Mouse (Mus musculus) heart, postnatal 0 days (tissue): ENCODE results near the gene Tmem132c.

Experiments used
- CTCF ChIP-seq: IDR thresholded peaks from 2 replicates; pipeline ENCODE4 v1.5.1; 2016; ENCODE audit warnings: antibody characterized with exemption, control low read depth, low read depth
- EP300 ChIP-seq: IDR thresholded peaks from 2 replicates; pipeline ENCODE4 v1.6.1; 2016; ENCODE audit warnings: antibody characterized with exemption, low read depth

DNA sequence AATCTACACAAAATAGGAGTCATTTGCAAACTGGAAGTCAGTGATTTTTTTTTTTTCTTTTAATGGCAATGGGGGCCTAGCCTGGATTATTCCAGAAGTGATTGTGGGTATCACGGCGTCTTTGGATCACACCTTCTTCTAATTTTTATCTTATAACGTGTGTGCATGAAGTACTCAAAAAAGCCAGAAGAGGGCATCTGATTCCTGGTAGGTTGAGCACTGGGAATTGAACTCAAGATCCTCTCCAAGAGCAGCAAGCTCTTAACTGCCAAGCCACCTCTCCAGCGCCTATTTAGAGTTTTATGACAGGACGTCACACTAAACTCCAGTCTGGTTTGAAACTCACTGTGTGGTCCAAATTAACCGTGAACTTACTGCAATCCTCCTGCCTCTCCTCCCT lies 346.2 kb downstream of the Tmem132c start:
- TF ChIP-seq CTCF (no peak), EP300 (no peak)
